ENCODE assay signal across 9 mouse cellular contexts in the genomic region with DNA sequence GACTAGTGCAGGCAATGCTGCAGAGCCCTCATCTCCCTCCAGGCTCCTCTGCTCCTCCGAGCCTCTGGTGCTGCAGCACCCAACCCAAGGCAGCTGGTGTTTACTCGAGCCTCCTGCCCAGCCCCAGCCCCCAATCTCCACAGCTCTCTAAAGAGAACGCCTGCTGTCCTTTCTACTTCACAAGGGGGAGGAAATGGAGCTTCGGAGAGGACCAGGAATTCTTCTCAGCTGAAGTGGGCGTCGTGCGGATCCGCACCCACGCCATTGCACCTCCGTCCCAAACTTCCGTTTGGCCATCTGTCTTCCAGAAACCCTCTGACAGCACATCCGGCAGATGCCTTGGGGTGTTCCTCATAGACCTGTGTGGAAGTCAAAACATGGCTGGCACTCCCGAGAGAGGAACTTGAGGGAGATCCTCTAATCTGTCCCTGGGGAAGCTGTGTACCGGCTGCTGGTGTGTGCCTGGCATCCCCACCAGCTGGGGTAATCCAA. TPM values are rescaled to one million over a fixed set of nuclear protein-coding genes. Genes with fewer than 3 reads are reported as not detected.
DNase-seq lines count a peak whose midpoint lies in the region; ATAC-seq and TF ChIP-seq lines count a peak whose summit lies in the region.
"Had no signal": no experiment of that assay in that cellular context is flagged by ENCODE, and none has a peak within 500 bp of the region (broad histone marks: within the 10 kb centered on the region; RNA-seq: fewer than 3 reads in every experiment).

No protein-coding gene starts in this region.

- ATAC-seq in neural tube, embryonic 13.5 days (ENCODE audit: low read depth), result peak; percentile 52; the same call in 1 of the 2 replicates
- no peak for ATAC-seq in neural tube, embryonic 15.5 days (ENCODE audit: low FRiP score)
- 0 out of 2 replicates have a peak, but pooled peaks have one; percentile 27 for ATAC-seq in heart, postnatal 0 days (ENCODE audit: insufficient read depth, low read depth)
- ATAC-seq in midbrain, postnatal 0 days (ENCODE audit: low FRiP score), result no peak

- no peaks in the 10 kb centered on the region for H3K36me3 ChIP-seq in heart, embryonic 10.5 days
- H3K36me3 ChIP-seq in neural tube, embryonic 13.5 days, result no peaks in the 10 kb centered on the region
- no peaks in the 10 kb centered on the region for H3K36me3 ChIP-seq in neural tube, embryonic 15.5 days
- no peaks in the 10 kb centered on the region for H3K36me3 ChIP-seq in heart, postnatal 0 days (replicated peaks; ENCODE audit: control insufficient read depth, insufficient read depth, low read length)
- no peaks in the 10 kb centered on the region for H3K36me3 ChIP-seq in midbrain, postnatal 0 days (ENCODE audit: insufficient read depth, low read length)

- WGBS in heart, embryonic 10.5 days, result 49% methylated on average over 14 of the region's 14 CpGs
- WGBS in neural tube, embryonic 13.5 days, result 47% methylated on average over 14 of the region's 14 CpGs
- WGBS in neural tube, embryonic 15.5 days, result 56% methylated on average over 14 of the region's 14 CpGs
- 57% methylated on average over 14 of the region's 14 CpGs for WGBS in heart, postnatal 0 days
- 65% methylated on average over 14 of the region's 14 CpGs for WGBS in midbrain, postnatal 0 days

- intact Hi-C loops in heart, postnatal 14 days (cut with DNase I), result no loop called here

- no peaks in the 10 kb centered on the region for H3K9me3 ChIP-seq in heart, embryonic 10.5 days
- no peaks in the 10 kb centered on the region for H3K9me3 ChIP-seq in neural tube, embryonic 13.5 days
- no peaks in the 10 kb centered on the region for H3K9me3 ChIP-seq in neural tube, embryonic 15.5 days (replicated peaks)
- H3K9me3 ChIP-seq in heart, postnatal 0 days (replicated peaks; ENCODE audit: control insufficient read depth, low read length), result no peaks in the 10 kb centered on the region
- no peaks in the 10 kb centered on the region for H3K9me3 ChIP-seq in midbrain, postnatal 0 days (ENCODE audit: low read length)

- peaks cover 53% of the 10 kb centered on the region for H3K4me1 ChIP-seq in heart, embryonic 10.5 days
- peaks cover 37% of the 10 kb centered on the region for H3K4me1 ChIP-seq in neural tube, embryonic 13.5 days (replicated peaks)
- peaks cover 10% of the 10 kb centered on the region for H3K4me1 ChIP-seq in neural tube, embryonic 15.5 days
- H3K4me1 ChIP-seq in heart, postnatal 0 days (ENCODE audit: control insufficient read depth, insufficient read depth), result peaks cover 17% of the 10 kb centered on the region; the same call in 1 of the 2 replicates
- H3K4me1 ChIP-seq in midbrain, postnatal 0 days (ENCODE audit: insufficient read depth, low read length), result no peaks in the 10 kb centered on the region; the same call in 1 of the 2 replicates

- TF ChIP-seq CTCF in heart, postnatal 0 days (IDR thresholded peaks at IDR 0.05; ENCODE audit: low read depth), result no peak
- TF ChIP-seq CTCF in midbrain, postnatal 0 days (IDR thresholded peaks at IDR 0.05), result no peak

- H3K9ac ChIP-seq in neural tube, embryonic 13.5 days, result no peak overlapping the region
- no peak overlapping the region for H3K9ac ChIP-seq in neural tube, embryonic 15.5 days (replicated peaks)
- no peak overlapping the region for H3K9ac ChIP-seq in heart, postnatal 0 days (replicated peaks; ENCODE audit: low read depth, low read length)
- H3K9ac ChIP-seq in midbrain, postnatal 0 days (replicated peaks; ENCODE audit: low read length, poor library complexity, severe bottlenecking), result no peak overlapping the region

- H3K27me3 ChIP-seq in heart, embryonic 10.5 days (ENCODE audit: insufficient read depth, poor library complexity, severe bottlenecking), result peaks cover 5% of the 10 kb centered on the region; the same call in 1 of the 2 replicates
- H3K27me3 ChIP-seq in neural tube, embryonic 13.5 days, result no peaks in the 10 kb centered on the region
- H3K27me3 ChIP-seq in neural tube, embryonic 15.5 days (replicated peaks), result no peaks in the 10 kb centered on the region
- H3K27me3 ChIP-seq in heart, postnatal 0 days (ENCODE audit: control insufficient read depth, insufficient read depth, low read length), result no peaks in the 10 kb centered on the region
- no peaks in the 10 kb centered on the region for H3K27me3 ChIP-seq in midbrain, postnatal 0 days (ENCODE audit: insufficient read depth, low read length)

- H3K4me2 ChIP-seq in neural tube, embryonic 13.5 days, result no peak overlapping the region
- no peak overlapping the region for H3K4me2 ChIP-seq in neural tube, embryonic 15.5 days
- H3K4me2 ChIP-seq in heart, postnatal 0 days (ENCODE audit: low read depth, low read length), result no peak overlapping the region
- no peak overlapping the region for H3K4me2 ChIP-seq in midbrain, postnatal 0 days (ENCODE audit: low read depth, low read length, poor library complexity, severe bottlenecking)

- TF ChIP-seq EP300 in heart, postnatal 0 days (IDR thresholded peaks at IDR 0.05; ENCODE audit: low read depth), result no peak

- H3K27ac ChIP-seq in heart, embryonic 10.5 days, result peak overlapping the region; percentile 75
- peak overlapping the region; percentile 68 for H3K27ac ChIP-seq in neural tube, embryonic 13.5 days (replicated peaks)
- no peak overlapping the region for H3K27ac ChIP-seq in neural tube, embryonic 15.5 days (replicated peaks)
- peak overlapping the region; percentile 61 for H3K27ac ChIP-seq in heart, postnatal 0 days (ENCODE audit: low read depth)
- 0 out of 2 replicates have a peak overlapping the region, but pooled peaks have one; percentile 12 for H3K27ac ChIP-seq in midbrain, postnatal 0 days (ENCODE audit: low read depth, low read length)

- no peak for DNase-seq in heart, embryonic 10.5 days (ENCODE audit: low spot score)
- no peak for DNase-seq in heart, postnatal 14 days
- no peak for DNase-seq in heart, postnatal 0 days (ENCODE audit: low spot score)
- no peak for DNase-seq in midbrain, postnatal 0 days (ENCODE audit: low spot score)
- no peak for DNase-seq in adrenal gland, adult (ENCODE audit: inconsistent age in 2 of 2, low spot score in 1 of 2)
- DNase-seq in thymus, postnatal 14 days, result no peak

- no peak overlapping the region for H3K4me3 ChIP-seq in heart, embryonic 10.5 days
- H3K4me3 ChIP-seq in neural tube, embryonic 13.5 days, result no peak overlapping the region
- no peak overlapping the region for H3K4me3 ChIP-seq in neural tube, embryonic 15.5 days (replicated peaks)
- no peak overlapping the region for H3K4me3 ChIP-seq in heart, postnatal 0 days (ENCODE audit: low read depth, low read length)
- no peak overlapping the region for H3K4me3 ChIP-seq in midbrain, postnatal 0 days (ENCODE audit: low read depth, low read length)
- H3K4me3 ChIP-seq: erythroblast, embryonic 14.5 days had no signal

RNA-seq across cellular contexts. Expression of a gene that starts 22.1 kb away (rescaled TPM):
- polyA plus RNA-seq in heart, embryonic 10.5 days (2016; fragmentation: Nextera tagmentation; extraction: Ambion mirVana), result 20.9 and 22.0 TPM in 2 replicates
- total RNA-seq in heart, postnatal 14 days (2021), result 10 to 100 TPM; 41.4 to 72.2 TPM
- 17.0 and 20.1 TPM in 2 replicates for polyA plus RNA-seq in neural tube, embryonic 13.5 days (2015; fragmentation: Nextera tagmentation; extraction: Ambion mirVana)
- polyA plus RNA-seq in neural tube, embryonic 15.5 days (2015; fragmentation: Nextera tagmentation; extraction: Ambion mirVana), result 18.4 and 20.7 TPM in 2 replicates
- total RNA-seq in heart, postnatal 0 days (2014; rRNA removed; ENCODE audit: low replicate concordance), result 31.9 and 47.6 TPM in 2 replicates
- 7.7 and 10.9 TPM in 2 replicates for polyA plus RNA-seq in heart, postnatal 0 days (2015; fragmentation: Nextera tagmentation; extraction: Ambion mirVana)
- 48.5 and 54.2 TPM in 2 replicates for total RNA-seq in midbrain, postnatal 0 days (2014; rRNA removed)
- 17.6 and 22.3 TPM in 2 replicates for polyA plus RNA-seq in midbrain, postnatal 0 days (2015; fragmentation: Nextera tagmentation; extraction: Ambion mirVana)

Comparison
In these comparisons a context has a peak if more than half of its experiments do, and no peak if none do; other contexts are left out.
1. ATAC-seq: peak in neural tube, embryonic 13.5 days (single experiment) and heart, postnatal 0 days (single experiment); none in neural tube, embryonic 15.5 days (single experiment) and midbrain, postnatal 0 days (single experiment).